Mouse (Mus musculus) heart, embryonic 14.5 days (tissue): ENCODE results near the gene Vmn1r56. TPM values are rescaled to one million over a fixed set of nuclear protein-coding genes. Genes with fewer than 3 reads are reported as not detected.
"Not testable (repeated sequence)": the region's sequence is repeated elsewhere in the genome, so short reads cannot be mapped to it uniquely, and the experiment has no call there.

Experiments
- ATAC-seq: fragments of 200-750 bp; cut with Nextera tagmentation; 2 replicates; pipeline ENCODE4 v1.8.0; 2017; ENCODE audit warnings: low read depth, moderate TSS enrichment; ENCODE audit not compliant: insufficient number of reproducible peaks, insufficient read depth, low FRiP score
- H3K27ac ChIP-seq, 2 experiments: fragments of 200-500 bp in 1 of 2; fragments of 300-500 bp in 1 of 2; sonication (generic) in 1 of 2; replicated peaks in 1 of 2; 2 replicates each; pipeline ENCODE4 v1.5.1; 2012 to 2014; ENCODE audit warnings: low read depth in 2 of 2, low read length in 2 of 2, control low read depth in 1 of 2, mild to moderate bottlenecking in 1 of 2, mixed read lengths in 1 of 2; ENCODE audit not compliant: control insufficient read depth in 1 of 2, insufficient read depth in 1 of 2
- H3K27me3 ChIP-seq: fragments of 300-500 bp; sonication (generic); 2 replicates; pipeline ENCODE4 v1.6.1; 2014; ENCODE audit warnings: mild to moderate bottlenecking, low read length, control low read depth; ENCODE audit not compliant: control insufficient read depth, insufficient read depth
- H3K36me3 ChIP-seq: fragments of 300-500 bp; sonication (generic); 2 replicates; pipeline ENCODE4 v1.6.1; 2014; ENCODE audit warnings: mild to moderate bottlenecking, control low read depth, low read length, mixed read lengths; ENCODE audit not compliant: control insufficient read depth, insufficient read depth
- H3K4me1 ChIP-seq, 2 experiments: fragments of 200-500 bp in 1 of 2; fragments of 300-500 bp in 1 of 2; sonication (generic) in 1 of 2; 2 replicates each; pipeline ENCODE4 v1.6.1; 2012 to 2014; ENCODE audit warnings: low read length in 2 of 2, control low read depth in 1 of 2, mixed read lengths in 1 of 2; ENCODE audit not compliant: control insufficient read depth in 2 of 2, insufficient read depth in 2 of 2
- H3K4me2 ChIP-seq: fragments of 300-500 bp; sonication (generic); 2 replicates; pipeline ENCODE4 v1.6.1; 2014; ENCODE audit warnings: mild to moderate bottlenecking, low read length
- H3K4me3 ChIP-seq, 2 experiments: fragments of 200-500 bp in 1 of 2; fragments of 300-500 bp in 1 of 2; sonication (generic) in 1 of 2; 2 replicates each; pipeline ENCODE4 v1.5.1; 2012 to 2014; ENCODE audit warnings: low read length in 2 of 2, mild to moderate bottlenecking in 2 of 2, control low read depth in 1 of 2, low read depth in 1 of 2, moderate library complexity in 1 of 2; ENCODE audit not compliant: control insufficient read depth in 1 of 2, insufficient read depth in 1 of 2
- H3K9ac ChIP-seq: fragments of 300-500 bp; sonication (generic); 2 replicates; pipeline ENCODE4 v1.6.1; 2014; ENCODE audit warnings: mild to moderate bottlenecking, low read length
- H3K9me3 ChIP-seq: fragments of 300-500 bp; sonication (generic); 2 replicates; pipeline ENCODE4 v1.6.1; 2016; ENCODE audit warnings: low read length, control low read depth; ENCODE audit not compliant: control insufficient read depth
- WGBS: fragments of 180-500 bp; shearing (Covaris S2); extraction: QIAGEN DNeasy Blood & Tissue Kit; methylation state at CpG from one replicate; pipeline ENCODE4 v1.1.7; 2014; 5-methylcytosine and 5-hydroxymethylcytosine counted together
- polyA plus RNA-seq: library from polyadenylated mRNA; unstranded; fragments of >200 nt; fragmentation: Nextera tagmentation; extraction: Ambion mirVana; gene quantifications from 2 replicates; pipeline ENCODE4 v1.2.1, GENCODE M21; 2014

Gene Vmn1r56
- polyA plus RNA-seq: not detected in 2 replicates

DNA sequence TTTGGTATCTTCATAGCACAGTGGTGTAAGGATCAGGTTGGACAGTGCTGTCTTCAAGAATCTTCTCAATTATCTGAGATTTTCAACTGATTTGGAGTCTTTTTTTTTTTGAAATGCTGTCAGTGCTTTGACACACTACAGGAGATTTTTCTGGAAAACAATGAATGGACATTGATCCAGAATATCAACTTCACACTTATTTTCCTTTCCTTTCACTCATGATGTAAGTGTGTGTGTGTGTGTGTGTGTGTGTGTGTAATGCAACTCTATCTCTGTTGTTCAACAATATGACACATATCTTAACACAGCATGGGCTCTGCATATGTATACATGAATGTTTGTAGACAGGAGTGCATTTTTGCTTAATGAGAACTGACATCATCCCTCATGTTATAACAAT is at the start of gene Vmn1r56:
Gene Vmn1r56 (minus strand): TSS at position 101 of the 400 bp plus-strand sequence.
- H3K27ac ChIP-seq, H3K4me3 ChIP-seq, ATAC-seq, H3K4me1 ChIP-seq, H3K27me3 ChIP-seq, H3K4me2 ChIP-seq, H3K9me3 ChIP-seq, H3K36me3 ChIP-seq, H3K9ac ChIP-seq: not testable (repeated sequence)

DNA sequence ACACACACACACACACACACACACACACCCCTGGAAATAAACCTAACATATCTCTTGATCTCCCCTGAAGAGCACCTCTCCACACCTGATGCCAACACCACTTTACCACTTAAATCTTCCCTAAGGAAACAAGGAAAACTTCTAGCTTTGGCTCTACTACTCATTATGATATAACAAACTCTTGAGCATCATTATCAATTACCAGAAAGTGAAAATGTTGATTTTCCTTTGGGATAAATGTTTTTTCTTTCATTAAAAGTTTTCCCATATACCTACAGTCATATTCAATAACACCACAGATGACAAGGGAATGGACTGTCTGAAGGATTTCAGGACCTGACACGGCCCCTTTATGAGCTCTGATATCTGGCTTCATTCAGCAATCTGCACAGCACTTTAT is 21.6 kb upstream of the Vmn1r56 start, which contains the start of gene Vmn1r57:
Gene Vmn1r57 (plus strand): TSS at position 301 of the 400 bp plus-strand sequence.
- H3K4me2 ChIP-seq, H3K4me3 ChIP-seq, H3K4me1 ChIP-seq, ATAC-seq, H3K36me3 ChIP-seq, H3K27me3 ChIP-seq, H3K9me3 ChIP-seq, H3K9ac ChIP-seq, H3K27ac ChIP-seq: not testable (repeated sequence)
- 40% methylated on average over 1 of the region's 1 CpGs for WGBS

DNA sequence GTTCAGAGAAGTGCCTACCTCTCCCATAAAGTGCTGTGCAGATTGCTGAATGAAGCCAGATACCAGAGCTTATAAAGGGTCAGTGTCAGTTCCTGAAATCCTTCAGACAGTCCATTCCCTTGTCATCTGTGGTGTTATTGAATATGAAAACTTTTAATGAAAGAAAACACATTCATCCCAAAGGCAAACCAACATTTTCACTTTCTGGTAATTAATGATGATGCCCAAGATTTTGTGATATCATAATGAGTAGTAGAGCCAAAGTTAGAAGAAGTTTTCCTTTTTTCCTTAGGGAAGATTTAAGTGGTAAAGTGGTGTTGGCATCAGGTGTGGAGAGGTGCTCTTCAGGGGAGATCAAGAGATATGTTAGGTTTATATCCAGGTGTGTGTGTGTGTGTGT is 47.0 kb downstream of the Vmn1r56 start, which contains the start of gene Vmn1r55:
Gene Vmn1r55 (minus strand): TSS at position 101 of the 400 bp plus-strand sequence.
- not testable (repeated sequence) for H3K27me3 ChIP-seq, H3K9ac ChIP-seq, H3K9me3 ChIP-seq, H3K4me3 ChIP-seq, H3K36me3 ChIP-seq, ATAC-seq, H3K4me1 ChIP-seq, H3K4me2 ChIP-seq, H3K27ac ChIP-seq

Other genes with a start within 250 kb of the Vmn1r56 start
- gene Sbk2, start 232.3 kb downstream of the Vmn1r56 start, polyA plus RNA-seq: 6.8 and 8.1 TPM in 2 replicates
- 0.42 and 0.80 TPM in 2 replicates for gene Sbk3, start 225.6 kb downstream of the Vmn1r56 start, polyA plus RNA-seq
- 29.8 and 33.5 TPM in 2 replicates for gene Zfp579, start 200.6 kb downstream of the Vmn1r56 start, polyA plus RNA-seq
- 12.6 and 13.6 TPM in 2 replicates for gene Zfp524, start 182.3 kb downstream of the Vmn1r56 start, polyA plus RNA-seq
- gene Fiz1, start 182.1 kb downstream of the Vmn1r56 start, polyA plus RNA-seq: 23.4 and 23.8 TPM in 2 replicates
- gene Gm44973, start 181.3 kb downstream of the Vmn1r56 start, polyA plus RNA-seq: 0.34 TPM in 1 of 2 replicates, not detected in the other
- 4.4 and 4.9 TPM in 2 replicates for gene Zfp865, start 176.4 kb downstream of the Vmn1r56 start, polyA plus RNA-seq
- 0.73 and 1.9 TPM in 2 replicates for gene Ccdc106, start 176.2 kb downstream of the Vmn1r56 start, polyA plus RNA-seq
- gene 4632433K11Rik, start 162.6 kb downstream of the Vmn1r56 start, polyA plus RNA-seq: not detected in 2 replicates
- gene Zfp784, start 158.3 kb downstream of the Vmn1r56 start, polyA plus RNA-seq: 5.6 TPM in 2 replicates
- 21.9 and 22.0 TPM in 2 replicates for gene Zfp580, start 145.2 kb downstream of the Vmn1r56 start, polyA plus RNA-seq
- 46.8 and 66.2 TPM in 2 replicates for gene U2af2, start 134.6 kb downstream of the Vmn1r56 start, polyA plus RNA-seq
- gene Epn1, start 116.5 kb downstream of the Vmn1r56 start, polyA plus RNA-seq: 50.6 and 52.0 TPM in 2 replicates
- gene Rfpl4, start 79.8 kb downstream of the Vmn1r56 start, polyA plus RNA-seq: not detected in 2 replicates
- gene Rasl2-9, start 70.8 kb downstream of the Vmn1r56 start, polyA plus RNA-seq: 2.2 and 2.5 TPM in 2 replicates
- gene Vmn1r55, start 47.1 kb downstream of the Vmn1r56 start, polyA plus RNA-seq: 0.01 TPM in 1 of 2 replicates, not detected in the other
- not detected in 2 replicates for gene Vmn1r57, start 21.7 kb upstream of the Vmn1r56 start, polyA plus RNA-seq
- gene Gm5065, start 153.8 kb upstream of the Vmn1r56 start, polyA plus RNA-seq: not detected in 2 replicates
- not detected in 2 replicates for gene Nlrp2, start 154.3 kb upstream of the Vmn1r56 start, polyA plus RNA-seq
- not detected in 2 replicates for gene Vmn1r58, start 216.6 kb upstream of the Vmn1r56 start, polyA plus RNA-seq